Mouse (Mus musculus) R1 (cell line): ENCODE data around the gene Gm21188.
A peak's percentile ranks its signal among the peaks of the same experiment; 100 is the strongest.
"Not testable (repeated sequence)": the region's sequence is repeated elsewhere in the genome, so short reads cannot be mapped to it uniquely, and the experiment has no call there.

ENCODE experiments used
- DNase-seq: peaks from one replicate; pipeline ENCODE4 v3.0.0-alpha.2; 2018; ENCODE audit warnings: low read depth, low spot score

The Gm21188 gene

DNA sequence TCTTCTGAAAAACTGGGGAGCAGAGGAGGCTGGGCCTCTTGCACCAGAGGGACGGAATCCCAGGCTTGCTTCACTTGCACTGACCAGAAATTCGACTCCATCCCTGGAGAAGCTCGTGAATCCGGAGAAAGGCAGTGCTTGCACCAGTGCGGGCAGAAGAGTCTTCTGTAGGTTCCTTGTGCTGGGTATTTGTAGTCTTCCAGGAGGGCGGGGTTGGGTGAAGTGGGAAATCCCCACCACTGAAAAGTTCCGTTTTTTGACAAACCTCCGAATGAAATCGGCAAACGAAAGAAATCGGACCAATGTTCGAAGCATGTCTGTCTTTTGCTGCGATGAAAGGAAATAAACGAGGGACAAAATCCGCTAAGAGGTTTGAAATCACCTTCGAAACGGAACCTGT lies 25.1 kb downstream of the Gm21188 start, which contains the start of gene Gm36079:
TSS of gene Gm36079 (minus strand) at position 101 of the 400 bp plus-strand sequence.
- not testable (repeated sequence) for DNase-seq

DNA sequence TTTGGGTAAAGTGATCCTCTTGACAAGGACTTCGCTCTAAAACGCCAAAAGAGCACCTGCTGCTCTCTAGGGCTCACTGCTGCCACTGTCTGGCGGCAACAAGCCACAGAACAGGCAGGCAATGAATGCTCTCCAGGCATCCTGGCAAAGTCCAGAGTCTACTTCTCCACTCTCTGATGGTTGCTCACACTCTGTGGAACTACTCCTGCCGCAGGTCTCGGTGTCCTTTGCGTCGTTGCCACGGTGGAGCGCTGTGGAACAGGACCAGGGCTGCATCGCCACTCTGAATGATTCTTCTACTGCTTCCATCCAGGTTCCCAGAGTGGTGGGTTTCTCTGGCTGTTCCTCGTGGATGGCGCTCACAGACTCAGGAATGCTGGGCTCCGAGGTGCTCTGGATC lies 25.6 kb downstream of the Gm21188 start:
- DNase-seq, result not testable (repeated sequence)

- peak; percentile 57 for DNase-seq
Measured at GRCm38 (mm10) chr13:120025576-120025975, 26.4 kb downstream of the Gm21188 start.

GRCm38 (mm10) chr13:120025004-120025403 lies 27.0 kb downstream of the Gm21188 start:
- not testable (repeated sequence) for DNase-seq

- DNase-seq, result not testable (repeated sequence)
Measured at GRCm38 (mm10) chr13:120024581-120024980, 27.4 kb downstream of the Gm21188 start.

DNA sequence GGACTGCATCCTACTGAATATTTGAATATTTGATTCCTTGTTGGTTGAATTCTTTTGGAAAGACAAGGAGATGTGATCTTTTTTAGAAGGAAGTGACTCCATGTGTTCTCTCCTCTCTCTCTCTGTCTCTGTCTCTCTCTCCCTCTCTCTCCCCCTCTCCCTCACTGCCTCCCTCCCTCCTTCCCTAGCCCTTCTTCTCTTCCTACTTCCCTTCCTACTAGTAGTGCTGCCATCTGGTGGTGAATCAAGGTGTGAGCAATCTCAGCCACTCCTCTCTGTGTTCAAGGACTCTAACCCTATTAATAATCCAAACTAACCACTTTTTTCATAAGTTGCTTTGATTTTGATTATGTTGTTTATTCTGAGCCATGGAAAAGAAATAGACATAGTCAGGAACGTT lies 30.5 kb downstream of the Gm21188 start:
- not testable (repeated sequence) for DNase-seq

GRCm38 (mm10) chr13:120015348-120016007 lies 36.5 kb downstream of the Gm21188 start:
- not testable (repeated sequence) for DNase-seq

GRCm38 (mm10) chr13:120013962-120014361 lies 38.0 kb downstream of the Gm21188 start:
- not testable (repeated sequence) for DNase-seq

- not testable (repeated sequence) for DNase-seq
Measured at GRCm38 (mm10) chr13:120013544-120013943, 38.5 kb downstream of the Gm21188 start.

DNA sequence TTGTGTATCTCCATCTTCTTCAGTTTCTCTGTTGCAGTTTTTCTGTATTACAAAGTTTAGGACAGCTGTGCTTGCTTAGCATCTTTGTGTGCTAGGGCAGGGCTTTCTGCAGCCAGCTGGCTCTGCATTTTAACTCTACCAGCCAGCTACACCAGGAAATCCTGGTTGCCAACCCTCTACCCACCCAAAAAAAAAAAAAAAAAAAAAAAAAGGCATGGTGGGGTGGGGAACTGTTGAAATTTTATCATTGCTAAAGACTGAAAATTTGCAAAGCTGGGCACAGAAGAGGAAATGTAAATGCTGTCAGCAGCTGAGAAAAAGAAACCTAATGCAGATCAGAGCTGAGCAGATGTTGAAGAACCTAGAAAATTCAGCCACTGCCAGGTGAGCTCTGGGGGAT lies 41.9 kb downstream of the Gm21188 start:
- not testable (repeated sequence) for DNase-seq

- DNase-seq, result not testable (repeated sequence)
Measured at GRCm38 (mm10) chr13:119999215-119999614, 52.8 kb downstream of the Gm21188 start.

DNA sequence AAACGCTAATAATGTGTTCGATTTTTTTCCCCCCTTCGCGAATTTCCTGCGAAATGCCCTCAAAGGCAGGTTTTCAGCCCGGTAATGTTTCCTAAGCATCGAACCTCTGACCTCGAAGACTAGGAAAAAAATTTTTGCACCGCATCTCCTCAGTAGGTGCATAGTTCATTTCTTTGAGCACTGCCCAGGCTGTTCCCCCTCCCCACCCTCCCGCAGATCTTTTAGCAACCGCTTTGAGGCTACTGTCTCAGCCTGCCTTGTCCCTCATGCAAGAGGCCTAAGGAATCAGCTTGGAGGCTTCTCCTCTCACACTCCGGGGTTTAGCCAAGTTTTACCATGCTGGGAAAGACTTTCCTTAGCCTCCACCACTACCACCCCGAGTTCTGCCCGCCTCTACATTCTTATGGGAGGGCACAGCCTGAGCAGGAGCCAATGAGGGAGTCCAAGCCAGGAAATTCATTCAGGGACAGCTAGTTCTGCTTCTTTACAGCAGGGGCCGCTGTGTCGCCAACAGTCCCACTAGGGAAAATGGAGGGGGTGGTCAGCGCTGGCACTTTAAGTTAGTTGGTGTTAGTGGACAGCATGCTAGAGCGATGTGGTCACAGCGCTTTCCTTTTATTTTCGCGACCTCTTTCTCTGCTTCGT lies 53.4 kb downstream of the Gm21188 start:
- DNase-seq, result not testable (repeated sequence)

GRCm38 (mm10) chr13:119991917-119992496 lies 60.0 kb downstream of the Gm21188 start:
- DNase-seq, result not testable (repeated sequence)

DNA sequence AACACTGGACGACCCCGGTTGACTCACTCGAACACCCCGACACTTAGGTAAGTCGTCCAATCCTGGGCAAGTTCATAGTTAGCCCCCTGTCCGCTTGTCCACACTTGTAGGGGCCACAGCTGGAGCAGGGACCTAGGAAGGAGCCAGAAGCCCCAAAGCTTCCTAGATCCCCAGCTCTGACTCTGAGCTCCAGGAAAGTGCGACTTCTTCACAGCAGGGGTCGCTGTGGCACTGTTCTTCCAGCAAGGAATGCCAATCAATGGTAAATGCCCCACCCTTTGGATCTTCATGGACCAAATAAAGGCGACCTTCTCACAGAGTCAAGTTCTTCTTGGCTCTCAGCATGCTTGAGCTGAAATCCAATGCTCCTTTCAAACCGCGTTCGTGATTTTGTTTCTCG lies 60.7 kb downstream of the Gm21188 start:
- DNase-seq, result not testable (repeated sequence)
